Mouse (Mus musculus) forebrain, embryonic 11.5 days (tissue): ENCODE data around the gene Rock2. TPM values are rescaled to one million over a fixed set of nuclear protein-coding genes. Genes with fewer than 3 reads are reported as not detected.

Experiments used
- ATAC-seq: fragments of 200-750 bp; cut with Nextera tagmentation; replicated peaks from 2 replicates; pipeline ENCODE4 v1.8.0; 2017; ENCODE audit warnings: moderate TSS enrichment; ENCODE audit not compliant: low FRiP score
- DNase-seq: peaks from one replicate; pipeline ENCODE4 v3.0.0-alpha.2; 2017; ENCODE audit warnings: low spot score
- H3K27ac ChIP-seq: fragments of 300-500 bp; sonication (generic); 2 replicates; pipeline ENCODE4 v1.5.1; 2014; ENCODE audit warnings: low read depth, low read length
- H3K27me3 ChIP-seq: fragments of 300-500 bp; sonication (generic); 2 replicates; pipeline ENCODE4 v1.6.1; 2014; ENCODE audit warnings: mild to moderate bottlenecking, low read length, mixed read lengths; ENCODE audit not compliant: control insufficient read depth, insufficient read depth
- H3K36me3 ChIP-seq: fragments of 300-500 bp; sonication (generic); 2 replicates; pipeline ENCODE4 v1.6.1; 2014; ENCODE audit warnings: mild to moderate bottlenecking, low read length, moderate library complexity, mixed read lengths; ENCODE audit not compliant: control insufficient read depth, insufficient read depth
- H3K4me1 ChIP-seq: fragments of 300-500 bp; sonication (generic); replicated peaks from 2 replicates; pipeline ENCODE4 v1.6.1; 2014; ENCODE audit warnings: low read length, mixed read lengths; ENCODE audit not compliant: control insufficient read depth, insufficient read depth
- H3K4me2 ChIP-seq: fragments of 300-500 bp; sonication (generic); 2 replicates; pipeline ENCODE4 v1.6.1; 2014; ENCODE audit warnings: low read depth, mild to moderate bottlenecking, low read length, moderate library complexity, mixed read lengths; ENCODE audit not compliant: severe bottlenecking
- H3K4me3 ChIP-seq: fragments of 300-500 bp; sonication (generic); 2 replicates; pipeline ENCODE4 v1.5.1; 2014; ENCODE audit warnings: low read depth, low read length
- H3K9ac ChIP-seq: fragments of 300-500 bp; sonication (generic); 2 replicates; pipeline ENCODE4 v1.6.1; 2014; ENCODE audit warnings: low read length
- H3K9me3 ChIP-seq: fragments of 300-500 bp; sonication (generic); 2 replicates; pipeline ENCODE4 v1.6.1; 2016; ENCODE audit warnings: low read length, mixed read lengths; ENCODE audit not compliant: control insufficient read depth
- WGBS: fragments of 180-500 bp; shearing (Covaris S2); extraction: QIAGEN DNeasy Blood & Tissue Kit; methylation state at CpG from one replicate; pipeline ENCODE4 v1.1.7; 2014; 5-methylcytosine and 5-hydroxymethylcytosine counted together
- polyA plus RNA-seq: library from polyadenylated mRNA; unstranded; fragments of >200 nt; fragmentation: Nextera tagmentation; extraction: Ambion mirVana; gene quantifications from 2 replicates; pipeline ENCODE4 v1.2.1, GENCODE M21; 2014

Rock2 gene
- polyA plus RNA-seq, 1 experiment from 2014 or later = 17.9 TPM

- no peak overlapping the region for H3K4me3 ChIP-seq
- no peak overlapping the region for H3K9ac ChIP-seq
- no peak overlapping the region for H3K4me2 ChIP-seq
- no peaks in the 10 kb centered on the region for H3K27me3 ChIP-seq
- H3K27ac ChIP-seq = 0 out of 2 replicates have a peak overlapping the region, but pooled peaks have one; percentile 0
- H3K36me3 ChIP-seq = no peaks in the 10 kb centered on the region
- 48% methylated on average over 2 of the region's 2 CpGs for WGBS
- H3K4me1 ChIP-seq = peaks cover 2% of the 10 kb centered on the region; the same call in 1 of the 2 replicates
- DNase-seq (no peak), ATAC-seq (no peak; the same call in 1 of the 2 replicates)
- H3K9me3 ChIP-seq = no peaks in the 10 kb centered on the region
Observed at GRCm38 (mm10) chr12:16856306-16856679, 38.4 kb upstream of the Rock2 start.

- no peak overlapping the region for H3K9ac ChIP-seq
- H3K4me2 ChIP-seq = no peak overlapping the region
- no peaks in the 10 kb centered on the region for H3K36me3 ChIP-seq
- DNase-seq (no peak), ATAC-seq (no peak)
- H3K4me3 ChIP-seq = no peak overlapping the region
- no peaks in the 10 kb centered on the region for H3K27me3 ChIP-seq
- H3K9me3 ChIP-seq = no peaks in the 10 kb centered on the region
- no peak overlapping the region for H3K27ac ChIP-seq
- WGBS = 92% methylated on average over 4 of the region's 4 CpGs
- H3K4me1 ChIP-seq = peaks cover 2% of the 10 kb centered on the region; the same call in 1 of the 2 replicates
Observed at GRCm38 (mm10) chr12:16858081-16858480, 36.6 kb upstream of the Rock2 start.

GRCm38 (mm10) chr12:16859781-16860180, 34.9 kb upstream of the Rock2 start:
- H3K4me2 ChIP-seq = no peak overlapping the region
- no peak for DNase-seq
- WGBS = 86% methylated on average over 2 of the region's 2 CpGs
- no peak overlapping the region for H3K27ac ChIP-seq
- no peak overlapping the region for H3K9ac ChIP-seq
- no peak overlapping the region for H3K4me3 ChIP-seq
- no peaks in the 10 kb centered on the region for H3K36me3 ChIP-seq
- no peaks in the 10 kb centered on the region for H3K9me3 ChIP-seq
- no peak for ATAC-seq
- H3K4me1 ChIP-seq = peaks cover 2% of the 10 kb centered on the region; the same call in 1 of the 2 replicates
- no peaks in the 10 kb centered on the region for H3K27me3 ChIP-seq

- Histone ChIP-seq H3K4me1 (peaks cover 2% of the 10 kb centered on the region; the same call in 1 of the 2 replicates), H3K4me2 (no peak overlapping the region), H3K27ac (no peak overlapping the region), H3K36me3 (no peaks in the 10 kb centered on the region), H3K9me3 (no peaks in the 10 kb centered on the region), H3K27me3 (no peaks in the 10 kb centered on the region), H3K4me3 (no peak overlapping the region), H3K9ac (no peak overlapping the region)
- 72% methylated on average over 1 of the region's 1 CpGs for WGBS
- ATAC-seq = no peak
- no peak for DNase-seq
Observed at GRCm38 (mm10) chr12:16860533-16860932, 34.2 kb upstream of the Rock2 start.

- WGBS = 92% methylated on average over 3 of the region's 3 CpGs
- no peaks in the 10 kb centered on the region for H3K9me3 ChIP-seq
Observed at GRCm38 (mm10) chr12:16860961-16861360, 33.7 kb upstream of the Rock2 start.

GRCm38 (mm10) chr12:16864477-16864876, 30.2 kb upstream of the Rock2 start:
- no peak for DNase-seq
- no peaks in the 10 kb centered on the region for H3K27me3 ChIP-seq
- H3K27ac ChIP-seq = no peak overlapping the region
- H3K4me2 ChIP-seq = no peak overlapping the region
- no peak overlapping the region for H3K9ac ChIP-seq
- no peaks in the 10 kb centered on the region for H3K36me3 ChIP-seq
- 80% methylated on average over 4 of the region's 4 CpGs for WGBS
- H3K4me1 ChIP-seq = no peaks in the 10 kb centered on the region
- no peak overlapping the region for H3K4me3 ChIP-seq
- no peak for ATAC-seq
- H3K9me3 ChIP-seq = no peaks in the 10 kb centered on the region

More at GRCm38 (mm10) chr12:16860961-16861360, 33.7 kb upstream of the Rock2 start:
- no peak overlapping the region for H3K4me3 ChIP-seq
- ATAC-seq = no peak
- no peaks in the 10 kb centered on the region for H3K27me3 ChIP-seq
- DNase-seq = no peak
- H3K36me3 ChIP-seq = no peaks in the 10 kb centered on the region
- no peaks in the 10 kb centered on the region; the same call in 1 of the 2 replicates for H3K4me1 ChIP-seq
- no peak overlapping the region for H3K4me2 ChIP-seq
- H3K9ac ChIP-seq = no peak overlapping the region
- no peak overlapping the region for H3K27ac ChIP-seq

- peaks cover 3% of the 10 kb centered on the region; the same call in 1 of the 2 replicates for H3K4me1 ChIP-seq
- 80% methylated on average over 3 of the region's 3 CpGs for WGBS
- no peak overlapping the region for H3K27ac ChIP-seq
- no peaks in the 10 kb centered on the region for H3K27me3 ChIP-seq
- no peaks in the 10 kb centered on the region for H3K36me3 ChIP-seq
- H3K4me3 ChIP-seq = no peak overlapping the region
- ATAC-seq (no peak), DNase-seq (no peak)
- no peak overlapping the region for H3K9ac ChIP-seq
- H3K4me2 ChIP-seq = no peak overlapping the region
- no peaks in the 10 kb centered on the region; the same call in 1 of the 2 replicates for H3K9me3 ChIP-seq
Observed at GRCm38 (mm10) chr12:16865871-16866270, 28.8 kb upstream of the Rock2 start.

- Histone ChIP-seq H3K27ac (no peak overlapping the region), H3K4me3 (no peak overlapping the region), H3K4me2 (no peak overlapping the region), H3K36me3 (no peaks in the 10 kb centered on the region), H3K4me1 (peaks cover 3% of the 10 kb centered on the region; the same call in 1 of the 2 replicates), H3K9ac (no peak overlapping the region), H3K27me3 (no peaks in the 10 kb centered on the region), H3K9me3 (no peaks in the 10 kb centered on the region; the same call in 1 of the 2 replicates)
- no peak for ATAC-seq
- DNase-seq = no peak
- WGBS = 82% methylated on average over 3 of the region's 3 CpGs
Observed at GRCm38 (mm10) chr12:16866460-16866859, 28.2 kb upstream of the Rock2 start.

- Histone ChIP-seq H3K4me1 (peaks cover 3% of the 10 kb centered on the region; the same call in 1 of the 2 replicates), H3K9me3 (no peaks in the 10 kb centered on the region; the same call in 1 of the 2 replicates), H3K27me3 (no peaks in the 10 kb centered on the region), H3K4me3 (no peak overlapping the region), H3K36me3 (no peaks in the 10 kb centered on the region), H3K27ac (no peak overlapping the region), H3K4me2 (no peak overlapping the region), H3K9ac (no peak overlapping the region)
- ATAC-seq = no peak
- no peak for DNase-seq
- 72% methylated on average over 7 of the region's 7 CpGs for WGBS
Observed at GRCm38 (mm10) chr12:16867306-16867705, 27.4 kb upstream of the Rock2 start.
